Mouse (Mus musculus): ENCODE data around the gene Gpr160. TPM values are rescaled to one million over a fixed set of nuclear protein-coding genes. Genes with fewer than 3 reads are reported as not detected.
"Not testable (repeated sequence)": the region's sequence is repeated elsewhere in the genome, so short reads cannot be mapped to it uniquely, and the experiment has no call there.

Gpr160 gene
- polyA plus RNA-seq (2015; fragmentation: Nextera tagmentation; extraction: Ambion mirVana): 1.4 and 1.6 TPM in 2 replicates

DNA sequence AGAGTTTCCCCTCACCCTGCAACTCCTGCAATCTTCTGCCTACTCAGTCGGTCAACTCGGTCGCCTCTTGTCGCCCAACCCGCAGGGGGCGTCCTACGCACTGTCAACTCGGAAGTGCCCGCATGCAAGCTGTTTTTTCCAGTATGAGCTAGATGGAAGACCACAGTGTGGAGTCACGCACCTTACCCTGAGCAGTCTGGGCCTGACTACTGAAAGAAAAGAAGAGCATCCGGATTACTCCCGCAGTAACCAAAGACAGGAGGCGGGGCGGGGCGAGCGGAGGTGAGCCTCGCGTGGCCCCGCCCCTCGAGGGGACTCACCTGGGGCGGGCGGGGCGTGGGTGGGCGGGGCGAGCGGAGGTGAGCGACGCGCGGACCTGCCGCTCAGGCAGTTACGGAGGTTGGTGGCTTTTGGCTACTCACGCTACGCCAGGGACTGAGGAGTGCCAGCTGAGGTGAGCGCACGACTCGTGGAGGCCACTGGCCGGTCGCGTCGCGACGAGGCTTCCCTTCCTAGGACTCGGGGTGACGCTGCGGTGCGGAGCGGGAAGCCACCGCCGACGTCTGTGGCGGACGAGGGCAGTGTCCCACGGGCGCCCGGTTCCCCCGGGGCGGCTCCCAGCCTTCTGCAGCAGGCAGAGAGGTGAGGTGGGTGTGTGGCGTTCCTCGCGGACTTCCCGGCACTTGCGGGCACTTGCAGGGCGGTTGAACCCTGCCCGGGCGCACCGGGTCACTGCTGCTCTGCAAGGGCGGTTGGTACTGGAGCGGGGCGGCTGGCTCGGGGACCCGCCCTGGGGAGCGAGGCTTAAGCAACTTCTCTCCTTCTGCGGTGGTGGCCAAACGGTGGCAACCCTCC lies at the start of gene Gpr160:
Gene Gpr160 (plus strand): TSS at position 347 of the 855 bp plus-strand sequence.
- peaks cover 9% of the 10 kb centered on the region for H3K4me1 ChIP-seq (replicated peaks)
- no peak within 1 kb of the TSS for H3K27ac ChIP-seq (replicated peaks)
- H3K4me2 ChIP-seq: peak within 1 kb of the TSS; percentile 100
- ATAC-seq (ENCODE audit: low FRiP score, low read depth): peak; percentile 80
- H3K9ac ChIP-seq: peak within 1 kb of the TSS; percentile 45
- H3K4me3 ChIP-seq: peak within 1 kb of the TSS; percentile 60
- no peaks in the 10 kb centered on the region for H3K9me3 ChIP-seq
- under 1% methylated on average over 72 of the region's 75 CpGs for whole genome bisulfite sequencing
- peaks cover 18% of the 10 kb centered on the region for H3K27me3 ChIP-seq
- H3K36me3 ChIP-seq: no peaks in the 10 kb centered on the region

DNA sequence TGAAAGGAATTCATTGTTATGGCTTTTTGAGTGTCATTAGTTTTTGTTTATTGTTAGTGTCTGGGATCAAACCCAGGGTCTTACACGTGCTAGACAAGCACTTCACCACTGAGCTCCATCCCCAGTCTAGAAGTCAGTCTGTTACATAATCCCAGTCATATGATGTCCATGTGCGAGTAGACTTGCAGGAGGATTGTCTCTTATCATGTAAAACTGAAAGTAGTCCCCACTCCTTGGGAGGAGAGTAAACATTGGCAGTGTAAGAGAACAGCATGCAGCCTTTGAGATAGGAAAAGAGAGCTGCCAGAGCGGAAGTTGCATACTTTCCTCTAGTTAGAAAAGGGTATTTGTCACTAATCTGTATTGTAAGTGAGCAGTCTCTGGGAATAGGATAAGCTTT lies 42.9 kb upstream of the Gpr160 start:
- Histone ChIP-seq H3K4me1 (replicated peaks) (no peaks in the 10 kb centered on the region), H3K4me3 (no peak overlapping the region), H3K9me3 (no peaks in the 10 kb centered on the region), H3K9ac (no peak overlapping the region), H3K27me3 (no peaks in the 10 kb centered on the region), H3K36me3 (peaks cover 55% of the 10 kb centered on the region), H3K4me2 (no peak overlapping the region), H3K27ac (replicated peaks) (no peak overlapping the region)
- ATAC-seq (ENCODE audit: low FRiP score, low read depth): no peak
- 84% methylated on average over 3 of the region's 3 CpGs for WGBS

DNA sequence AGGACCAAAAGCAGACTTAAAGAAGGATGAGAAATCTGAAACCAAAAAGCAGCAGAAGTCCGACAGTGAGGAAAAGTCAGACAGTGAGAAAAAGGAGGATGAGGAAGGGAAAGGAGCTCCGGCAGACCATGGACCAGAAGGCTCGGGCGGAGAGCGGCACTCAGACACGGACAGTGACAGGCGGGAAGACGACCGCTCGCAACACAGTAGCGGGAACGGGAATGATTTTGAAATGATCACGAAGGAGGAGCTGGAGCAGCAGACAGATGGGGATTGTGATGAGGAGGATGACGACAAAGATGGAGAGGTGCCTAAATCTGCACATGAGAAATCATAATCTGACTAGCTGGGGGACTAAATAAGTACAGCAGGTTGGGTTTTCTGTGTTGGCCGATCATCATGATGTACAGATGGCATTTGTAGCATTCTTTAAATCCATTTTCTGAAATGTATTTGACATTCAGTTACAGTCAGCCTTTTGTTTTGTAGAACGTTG lies 37.1 kb upstream of the Gpr160 start:
- Histone ChIP-seq H3K36me3 (peaks cover 52% of the 10 kb centered on the region), H3K4me2 (no peak overlapping the region), H3K27me3 (no peaks in the 10 kb centered on the region), H3K9ac (no peak overlapping the region), H3K4me3 (no peak overlapping the region), H3K4me1 (replicated peaks) (no peaks in the 10 kb centered on the region), H3K27ac (replicated peaks) (no peak overlapping the region), H3K9me3 (no peaks in the 10 kb centered on the region)
- WGBS: 98% methylated on average over 16 of the region's 16 CpGs
- ATAC-seq (ENCODE audit: low FRiP score, low read depth): no peak

DNA sequence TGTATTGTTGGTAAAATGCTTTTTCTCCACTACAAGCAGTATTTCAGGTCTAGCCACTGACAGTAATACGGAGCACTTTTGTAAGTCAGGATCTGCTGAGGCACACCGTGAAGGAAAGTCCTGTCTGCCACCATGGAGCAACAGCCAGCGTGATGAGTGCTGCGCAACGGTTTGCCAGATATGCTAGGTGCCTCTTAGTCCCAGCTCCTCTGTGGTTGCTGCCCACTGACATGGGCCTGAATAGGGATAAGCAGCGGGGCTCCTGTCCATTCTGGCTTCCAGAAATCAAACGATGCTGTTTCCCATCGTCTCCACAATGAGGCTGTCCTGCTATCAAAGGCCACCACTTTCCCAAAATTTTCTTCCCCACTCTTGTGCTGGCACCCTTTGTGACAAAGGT lies 33.6 kb upstream of the Gpr160 start:
- H3K4me2 ChIP-seq: no peak overlapping the region
- H3K4me1 ChIP-seq (replicated peaks): no peaks in the 10 kb centered on the region
- H3K4me3 ChIP-seq: no peak overlapping the region
- no peak for ATAC-seq (ENCODE audit: low FRiP score, low read depth)
- H3K9me3 ChIP-seq: no peaks in the 10 kb centered on the region
- no peak overlapping the region for H3K27ac ChIP-seq (replicated peaks)
- H3K27me3 ChIP-seq: no peaks in the 10 kb centered on the region
- H3K9ac ChIP-seq: no peak overlapping the region
- peaks cover 32% of the 10 kb centered on the region for H3K36me3 ChIP-seq
- WGBS: 93% methylated on average over 8 of the region's 8 CpGs

DNA sequence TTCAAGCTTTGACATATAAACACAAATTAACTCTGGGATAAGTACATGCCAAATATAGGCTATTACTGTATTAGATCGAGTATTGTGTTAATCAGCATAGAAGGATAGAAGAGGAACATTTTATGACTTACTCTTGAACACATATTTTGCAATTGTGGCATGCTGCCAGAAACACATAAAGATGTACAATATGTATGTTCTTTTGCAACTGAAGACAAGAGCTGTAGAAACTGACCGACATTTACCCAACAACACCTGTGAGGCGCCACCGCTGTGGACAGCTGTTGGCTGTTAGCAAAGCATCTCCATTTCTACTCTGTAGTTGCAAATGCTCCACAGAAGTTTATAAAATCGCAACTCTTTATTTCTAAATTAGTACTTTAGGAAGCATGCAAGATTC lies 29.7 kb upstream of the Gpr160 start:
- H3K4me3 ChIP-seq: no peak overlapping the region
- ATAC-seq (ENCODE audit: low FRiP score, low read depth): no peak

DNA sequence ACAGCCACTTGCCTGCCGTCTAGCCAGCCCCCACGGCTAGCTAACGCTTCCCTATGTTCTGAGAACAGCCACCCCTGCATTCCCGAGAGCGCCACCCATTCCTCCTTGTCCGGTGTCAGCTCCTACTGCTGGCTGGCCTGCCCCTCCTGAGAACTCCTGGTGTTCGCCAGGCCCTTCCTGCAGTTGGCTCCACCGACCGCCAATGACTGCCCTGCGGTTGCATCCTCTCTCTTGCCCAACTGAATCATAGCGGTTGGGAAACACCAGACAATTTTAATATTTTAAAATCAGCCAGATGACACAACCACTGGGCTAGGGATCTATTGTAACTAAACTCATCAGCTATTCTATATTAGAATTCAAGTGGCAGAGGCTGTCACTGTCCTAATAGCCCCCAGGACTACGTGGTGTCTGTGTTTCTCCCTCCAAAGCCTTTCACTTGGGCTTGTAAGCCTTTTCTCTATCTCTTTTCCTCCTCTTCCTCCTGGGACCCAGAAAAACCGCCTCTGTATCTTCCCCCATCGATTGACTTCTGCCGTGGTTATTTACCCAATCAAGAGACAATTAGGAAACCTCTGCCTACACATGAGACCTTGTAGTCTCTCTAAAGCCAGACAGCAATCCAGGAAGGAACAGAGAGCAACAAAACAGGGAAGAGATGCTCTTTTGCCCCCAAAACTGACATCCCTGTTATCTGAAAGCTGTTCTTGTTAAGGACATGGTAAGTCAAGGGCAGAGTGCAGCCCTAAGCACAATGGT lies 23.7 kb upstream of the Gpr160 start:
- H3K36me3 ChIP-seq: no peaks in the 10 kb centered on the region
- no peak overlapping the region for H3K27ac ChIP-seq (replicated peaks)
- no peaks in the 10 kb centered on the region for H3K9me3 ChIP-seq
- ATAC-seq (ENCODE audit: low FRiP score, low read depth): no peak
- no peaks in the 10 kb centered on the region for H3K4me1 ChIP-seq (replicated peaks)
- 80% methylated on average over 15 of the region's 15 CpGs for WGBS
- no peak overlapping the region for H3K4me2 ChIP-seq
- H3K27me3 ChIP-seq: no peaks in the 10 kb centered on the region
- no peak overlapping the region for H3K4me3 ChIP-seq
- H3K9ac ChIP-seq: no peak overlapping the region

More for the DNA sequence above, 29.7 kb upstream of the Gpr160 start:
- Histone ChIP-seq H3K4me1 (replicated peaks) (no peaks in the 10 kb centered on the region), H3K36me3 (peaks cover 5% of the 10 kb centered on the region; the same call in 1 of the 2 replicates), H3K9me3 (no peaks in the 10 kb centered on the region), H3K4me2 (no peak overlapping the region), H3K27ac (replicated peaks) (no peak overlapping the region), H3K9ac (no peak overlapping the region), H3K27me3 (no peaks in the 10 kb centered on the region)
- 94% methylated on average over 5 of the region's 5 CpGs for WGBS

DNA sequence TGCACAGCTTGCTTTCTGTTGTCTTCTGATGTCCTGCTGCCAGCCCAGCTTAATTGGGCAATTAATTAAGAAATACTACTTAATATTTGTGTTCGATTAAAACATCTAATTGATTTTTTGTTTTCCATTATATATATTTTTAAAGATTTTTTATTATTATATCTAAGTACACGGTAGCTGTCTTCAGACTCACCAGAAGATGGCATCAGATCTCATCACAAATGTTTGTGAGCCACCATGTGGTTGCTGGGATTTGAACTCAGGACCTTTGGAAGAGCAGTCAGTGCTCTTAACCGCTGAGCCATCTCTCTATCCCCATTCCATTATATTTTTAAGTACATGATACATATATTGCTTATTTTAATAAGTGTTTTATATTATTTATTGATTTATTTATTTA lies 22.5 kb upstream of the Gpr160 start:
- 93% methylated on average over 3 of the region's 3 CpGs for WGBS
- ATAC-seq (ENCODE audit: low FRiP score, low read depth): no peak
- Histone ChIP-seq H3K27ac (replicated peaks) (no peak overlapping the region), H3K27me3 (no peaks in the 10 kb centered on the region), H3K4me2 (no peak overlapping the region), H3K4me1 (replicated peaks) (no peaks in the 10 kb centered on the region), H3K9me3 (no peaks in the 10 kb centered on the region), H3K4me3 (no peak overlapping the region), H3K9ac (no peak overlapping the region), H3K36me3 (no peaks in the 10 kb centered on the region)

DNA sequence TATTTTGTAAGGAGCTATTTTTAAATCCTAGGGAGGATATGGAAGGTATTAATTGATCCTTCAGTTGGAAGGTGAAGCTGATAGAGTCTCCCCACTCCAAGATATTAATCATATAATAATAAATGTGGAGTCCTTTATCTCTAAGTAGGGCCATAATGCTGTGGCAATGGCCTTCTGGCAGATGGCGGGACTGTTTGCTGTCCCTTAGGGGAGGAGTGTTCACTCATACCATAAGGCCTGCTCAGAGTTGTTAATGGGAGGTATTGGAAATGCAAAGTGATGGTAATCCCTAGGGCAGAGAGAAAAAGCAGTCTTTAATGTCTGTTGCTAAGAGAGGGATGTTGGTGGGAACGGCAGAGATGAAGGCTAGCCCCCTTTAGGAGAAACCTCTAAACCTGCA lies 10.0 kb upstream of the Gpr160 start:
- Histone ChIP-seq H3K27ac (replicated peaks) (no peak overlapping the region), H3K9ac (no peak overlapping the region), H3K27me3 (no peaks in the 10 kb centered on the region), H3K9me3 (no peaks in the 10 kb centered on the region), H3K4me3 (no peak overlapping the region), H3K36me3 (no peaks in the 10 kb centered on the region), H3K4me2 (no peak overlapping the region), H3K4me1 (replicated peaks) (no peaks in the 10 kb centered on the region)
- WGBS: 51% methylated on average over 2 of the region's 2 CpGs
- ATAC-seq (ENCODE audit: low FRiP score, low read depth): no peak

DNA sequence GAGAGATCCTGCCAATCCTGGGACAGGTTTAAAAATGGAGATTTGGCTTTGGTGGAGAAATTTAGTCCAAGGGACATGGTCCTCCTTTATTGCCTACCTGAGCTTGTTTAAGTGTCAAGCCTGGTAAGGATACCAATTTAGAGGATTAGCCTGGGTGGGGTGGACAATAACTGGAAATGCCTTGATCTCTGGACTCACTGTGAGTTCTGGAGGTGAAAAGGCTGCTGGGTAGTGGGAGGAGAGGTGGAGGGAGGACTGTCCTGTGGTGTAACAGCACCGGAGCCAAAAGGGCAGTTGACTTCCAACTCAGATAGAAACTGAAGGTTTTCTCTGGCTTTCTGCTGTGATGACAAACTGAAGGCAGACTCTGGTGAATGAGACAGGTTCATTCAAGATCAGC lies 8.3 kb upstream of the Gpr160 start:
- WGBS: 93% methylated on average over 1 of the region's 1 CpGs
- no peak overlapping the region for H3K4me2 ChIP-seq
- no peak for ATAC-seq (ENCODE audit: low FRiP score, low read depth)
- H3K9ac ChIP-seq: no peak overlapping the region
- H3K4me1 ChIP-seq (replicated peaks): no peaks in the 10 kb centered on the region
- no peaks in the 10 kb centered on the region for H3K27me3 ChIP-seq
- no peak overlapping the region for H3K27ac ChIP-seq (replicated peaks)
- H3K9me3 ChIP-seq: no peaks in the 10 kb centered on the region
- H3K4me3 ChIP-seq: no peak overlapping the region
- H3K36me3 ChIP-seq: no peaks in the 10 kb centered on the region

DNA sequence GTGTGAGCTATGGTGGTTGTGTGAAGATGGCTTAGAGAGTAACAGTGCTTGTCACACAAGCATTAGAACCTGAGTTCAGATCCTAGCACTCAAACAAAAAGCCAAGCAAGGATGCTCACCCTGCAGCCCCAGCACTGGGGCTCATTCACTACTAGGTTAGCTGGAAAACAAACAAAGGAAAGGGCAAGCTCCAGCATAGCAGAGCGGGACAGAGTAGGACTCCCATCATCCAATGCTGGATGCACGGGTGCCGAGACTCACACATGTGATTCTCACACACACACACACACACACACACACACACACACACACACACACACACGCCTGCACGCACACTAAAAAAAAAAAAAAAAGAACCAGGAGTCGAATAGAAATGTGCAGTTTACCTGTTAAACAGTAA lies 4.3 kb upstream of the Gpr160 start:
- Histone ChIP-seq H3K27ac (replicated peaks) (no peak overlapping the region), H3K9me3 (no peaks in the 10 kb centered on the region), H3K4me1 (replicated peaks) (peaks cover 9% of the 10 kb centered on the region), H3K36me3 (no peaks in the 10 kb centered on the region), H3K4me3 (no peak overlapping the region), H3K27me3 (peaks cover 13% of the 10 kb centered on the region), H3K9ac (no peak overlapping the region), H3K4me2 (no peak overlapping the region)
- 81% methylated on average over 4 of the region's 6 CpGs for WGBS
- no peak for ATAC-seq (ENCODE audit: low FRiP score, low read depth)

DNA sequence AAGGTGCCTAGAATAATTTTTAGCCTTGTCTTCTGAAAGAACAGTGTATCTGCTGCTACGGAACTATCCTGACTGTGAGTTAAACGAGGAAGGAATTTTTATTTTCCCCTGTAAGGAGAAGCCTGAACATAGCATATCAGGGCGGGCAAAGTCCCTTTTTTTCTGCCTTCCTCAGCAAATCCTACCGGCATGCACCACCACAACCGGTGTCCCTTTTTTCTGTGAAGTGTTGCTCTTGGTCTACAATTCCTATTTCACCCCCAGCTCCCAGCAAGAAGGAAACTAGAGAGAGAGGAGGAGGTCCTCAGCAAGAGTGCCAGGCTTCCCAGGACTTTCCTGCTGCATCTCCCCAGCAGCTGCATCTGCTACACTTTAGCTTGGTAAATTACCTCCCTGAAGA lies 2.2 kb upstream of the Gpr160 start:
- H3K4me1 ChIP-seq (replicated peaks): peaks cover 9% of the 10 kb centered on the region
- ATAC-seq (ENCODE audit: low FRiP score, low read depth): no peak
- H3K27ac ChIP-seq (replicated peaks): no peak overlapping the region
- no peak overlapping the region for H3K4me3 ChIP-seq
- H3K4me2 ChIP-seq: no peak overlapping the region
- H3K36me3 ChIP-seq: no peaks in the 10 kb centered on the region
- 93% methylated on average over 5 of the region's 5 CpGs for WGBS
- no peaks in the 10 kb centered on the region for H3K9me3 ChIP-seq
- peaks cover 18% of the 10 kb centered on the region for H3K27me3 ChIP-seq
- H3K9ac ChIP-seq: no peak overlapping the region

DNA sequence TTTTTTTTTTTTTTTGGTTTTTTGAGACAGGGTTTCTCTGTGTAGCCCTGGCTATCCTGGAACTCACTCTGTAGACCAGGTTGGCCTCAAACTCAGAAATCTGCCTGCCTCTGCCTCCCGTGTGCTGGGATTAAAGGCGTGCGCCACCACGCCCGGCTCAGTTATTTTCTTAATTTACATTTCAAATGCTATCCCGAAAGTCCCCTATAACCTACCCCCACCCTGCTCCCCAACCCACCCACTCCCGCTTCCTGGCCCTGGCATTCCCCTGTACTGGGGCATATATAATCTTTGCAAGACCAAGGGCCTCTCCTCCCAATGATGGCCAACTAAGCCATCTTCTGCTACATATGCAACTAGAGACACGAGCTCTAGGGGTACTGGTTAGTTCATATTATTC lies 3.8 kb downstream of the Gpr160 start:
- not testable (repeated sequence) for ATAC-seq (ENCODE audit: low FRiP score, low read depth); H3K36me3 ChIP-seq; H3K4me3 ChIP-seq; H3K9me3 ChIP-seq; H3K27ac ChIP-seq (replicated peaks); H3K4me1 ChIP-seq (replicated peaks); H3K4me2 ChIP-seq; H3K9ac ChIP-seq
- peaks cover 16% of the 10 kb centered on the region for H3K27me3 ChIP-seq
- 96% methylated on average over 8 of the region's 8 CpGs for WGBS

Measured in hindbrain, embryonic 15.5 days (tissue).